Mouse (Mus musculus): ENCODE measurements around the gene Gstm2. TPM values are rescaled to one million over a fixed set of nuclear protein-coding genes. Genes with fewer than 3 reads are reported as not detected.
"Not testable (repeated sequence)": the region's sequence is repeated elsewhere in the genome, so short reads cannot be mapped to it uniquely, and the experiment has no call there.

The Gstm2 gene
- total RNA-seq, 2 experiments from 2014 or later = 63.0 to 111 TPM

- Histone ChIP-seq H3K27ac (no peak overlapping the region), H3K4me3 (no peak overlapping the region)
- no peak for TF ChIP-seq CTCF (IDR thresholded peaks at IDR 0.05)
- DNase-seq = no peak
- intact Hi-C loops (cut with DNase I) = no loop called here
Observed at GRCm38 (mm10) chr3:107984471-107984870, 1.8 kb downstream of the Gstm2 start.

- H3K27ac ChIP-seq = no peak overlapping the region
- DNase-seq = no peak
- intact Hi-C loops (cut with DNase I) = no loop called here
- no peak for TF ChIP-seq CTCF (IDR thresholded peaks at IDR 0.05)
- no peak overlapping the region for H3K4me3 ChIP-seq
Observed at GRCm38 (mm10) chr3:107983771-107984170, 2.5 kb downstream of the Gstm2 start.

GRCm38 (mm10) chr3:107982726-107983125 is 3.5 kb downstream of the Gstm2 start:
- intact Hi-C loops (cut with DNase I) = no loop called here
- H3K27ac ChIP-seq = peak overlapping the region; percentile 46; the same call in 1 of the 2 replicates

GRCm38 (mm10) chr3:107981261-107981660 is 5.0 kb downstream of the Gstm2 start:
- no peak overlapping the region for H3K4me3 ChIP-seq
- TF ChIP-seq CTCF (IDR thresholded peaks at IDR 0.05) = no peak
- H3K27ac ChIP-seq = peak overlapping the region; percentile 24; the same call in 1 of the 2 replicates
- intact Hi-C loops (cut with DNase I) = no loop called here
- DNase-seq = no peak

More at GRCm38 (mm10) chr3:107982726-107983125, 3.5 kb downstream of the Gstm2 start:
- no peak for DNase-seq
- TF ChIP-seq CTCF (IDR thresholded peaks at IDR 0.05) = no peak
- no peak overlapping the region for H3K4me3 ChIP-seq

GRCm38 (mm10) chr3:107977691-107978090 is 8.6 kb downstream of the Gstm2 start:
- H3K27ac ChIP-seq = no peak overlapping the region
- H3K4me3 ChIP-seq = no peak overlapping the region
- no peak for TF ChIP-seq CTCF (IDR thresholded peaks at IDR 0.05)
- no peak for DNase-seq
- intact Hi-C loops (cut with DNase I) = no loop called here

- no peak overlapping the region for H3K4me3 ChIP-seq
- intact Hi-C loops (cut with DNase I) = no loop called here
- DNase-seq = no peak
- no peak for TF ChIP-seq CTCF (IDR thresholded peaks at IDR 0.05)
- H3K27ac ChIP-seq = no peak overlapping the region
Observed at GRCm38 (mm10) chr3:107974237-107974636, 12.0 kb downstream of the Gstm2 start.

GRCm38 (mm10) chr3:107972070-107972469 is 14.2 kb downstream of the Gstm2 start:
- H3K27ac ChIP-seq = no peak overlapping the region
- no peak for TF ChIP-seq CTCF (IDR thresholded peaks at IDR 0.05)
- DNase-seq = no peak
- intact Hi-C loops (cut with DNase I) = no loop called here
- no peak overlapping the region for H3K4me3 ChIP-seq

GRCm38 (mm10) chr3:107971101-107971500 is 15.2 kb downstream of the Gstm2 start:
- DNase-seq; H3K4me3 ChIP-seq; H3K27ac ChIP-seq; intact Hi-C loops (cut with DNase I): not testable (repeated sequence)

GRCm38 (mm10) chr3:107968724-107969395 is 17.4 kb downstream of the Gstm2 start, which contains the start of gene Gstm3:
TSS of gene Gstm3 (minus strand) at chr3:107969283.
- no peak for TF ChIP-seq CTCF (IDR thresholded peaks at IDR 0.05)
- intact Hi-C loops (cut with DNase I) = no loop called here
- no peak for DNase-seq
- no peak within 1 kb of the TSS for H3K27ac ChIP-seq
- no peak within 1 kb of the TSS for H3K4me3 ChIP-seq

GRCm38 (mm10) chr3:107966631-107967030 is 19.6 kb downstream of the Gstm2 start:
- DNase-seq = no peak
- Histone ChIP-seq H3K4me3 (no peak overlapping the region), H3K27ac (no peak overlapping the region)
- intact Hi-C loops (cut with DNase I) = no loop called here
- no peak for TF ChIP-seq CTCF (IDR thresholded peaks at IDR 0.05)

GRCm38 (mm10) chr3:107965592-107965991 is 20.7 kb downstream of the Gstm2 start:
- H3K4me3 ChIP-seq = no peak overlapping the region
- no peak overlapping the region for H3K27ac ChIP-seq
- no peak for TF ChIP-seq CTCF (IDR thresholded peaks at IDR 0.05)
- DNase-seq = no peak
- intact Hi-C loops (cut with DNase I) = no loop called here

GRCm38 (mm10) chr3:107964656-107965308 is 21.5 kb downstream of the Gstm2 start:
- peak overlapping the region; percentile 49 for H3K27ac ChIP-seq

GRCm38 (mm10) chr3:107964026-107964425 is 22.2 kb downstream of the Gstm2 start:
- H3K27ac ChIP-seq = peak overlapping the region; percentile 49
- intact Hi-C loops (cut with DNase I) = no loop called here
- DNase-seq = no peak
- no peak for TF ChIP-seq CTCF (IDR thresholded peaks at IDR 0.05)
- H3K4me3 ChIP-seq = no peak overlapping the region

More at GRCm38 (mm10) chr3:107964656-107965308, 21.5 kb downstream of the Gstm2 start:
- no peak for DNase-seq
- intact Hi-C loops (cut with DNase I) = no loop called here
- no peak overlapping the region for H3K4me3 ChIP-seq
- no peak for TF ChIP-seq CTCF (IDR thresholded peaks at IDR 0.05)

- H3K27ac ChIP-seq; H3K4me3 ChIP-seq; DNase-seq; intact Hi-C loops (cut with DNase I): not testable (repeated sequence)
Observed at GRCm38 (mm10) chr3:107955260-107955659, 31.0 kb downstream of the Gstm2 start.
